Mouse (Mus musculus): ENCODE data around the gene Rgs16. TPM values are rescaled to one million over a fixed set of nuclear protein-coding genes. Genes with fewer than 3 reads are reported as not detected.
"Not testable (repeated sequence)": the region's sequence is repeated elsewhere in the genome, so short reads cannot be mapped to it uniquely, and the experiment has no call there.

Gene Rgs16
- polyA plus RNA-seq, 1 experiment from 2014 or later, result 7.8 TPM

GRCm38 (mm10) chr1:153752521-153752920, 12.4 kb downstream of the Rgs16 start:
- Histone ChIP-seq H3K4me1 (replicated peaks; ENCODE audit: control insufficient read depth, insufficient read depth, low read length) (peaks cover 9% of the 10 kb centered on the region), H3K27me3 (ENCODE audit: control insufficient read depth, insufficient read depth, low read length) (no peaks in the 10 kb centered on the region), H3K9me3 (ENCODE audit: control insufficient read depth, low read length) (no peaks in the 10 kb centered on the region), H3K4me2 (replicated peaks; ENCODE audit: low read depth, low read length) (no peak overlapping the region), H3K9ac (ENCODE audit: low read depth, low read length) (no peak overlapping the region), H3K4me3 (ENCODE audit: low read depth, low read length) (no peak overlapping the region), H3K36me3 (ENCODE audit: control insufficient read depth, insufficient read depth, low read length) (no peaks in the 10 kb centered on the region), H3K27ac (ENCODE audit: low read depth, low read length) (no peak overlapping the region)
- DNase-seq (ENCODE audit: low spot score), result no peak
- no peak for ATAC-seq (ENCODE audit: low FRiP score)
- WGBS, result 94% methylated on average over 6 of the region's 6 CpGs

GRCm38 (mm10) chr1:153753725-153754464, 13.7 kb downstream of the Rgs16 start:
- H3K4me1 ChIP-seq (replicated peaks; ENCODE audit: control insufficient read depth, insufficient read depth, low read length), result peaks cover 3% of the 10 kb centered on the region; the same call in 1 of the 2 replicates
- H3K4me2 ChIP-seq (replicated peaks; ENCODE audit: low read depth, low read length), result no peak overlapping the region
- no peak overlapping the region for H3K27ac ChIP-seq (ENCODE audit: low read depth, low read length)
- 81% methylated on average over 25 of the region's 25 CpGs for WGBS
- no peaks in the 10 kb centered on the region for H3K36me3 ChIP-seq (ENCODE audit: control insufficient read depth, insufficient read depth, low read length)
- no peaks in the 10 kb centered on the region for H3K9me3 ChIP-seq (ENCODE audit: control insufficient read depth, low read length)
- no peak for DNase-seq (ENCODE audit: low spot score)
- no peaks in the 10 kb centered on the region for H3K27me3 ChIP-seq (ENCODE audit: control insufficient read depth, insufficient read depth, low read length)
- no peak overlapping the region for H3K9ac ChIP-seq (ENCODE audit: low read depth, low read length)
- no peak overlapping the region for H3K4me3 ChIP-seq (ENCODE audit: low read depth, low read length)
- ATAC-seq (ENCODE audit: low FRiP score), result no peak

- WGBS, result 91% methylated on average over 11 of the region's 11 CpGs
- no peak overlapping the region for H3K4me2 ChIP-seq (replicated peaks; ENCODE audit: low read depth, low read length)
- H3K4me3 ChIP-seq (ENCODE audit: low read depth, low read length), result no peak overlapping the region
- no peak overlapping the region for H3K27ac ChIP-seq (ENCODE audit: low read depth, low read length)
- DNase-seq (ENCODE audit: low spot score) (no peak), ATAC-seq (ENCODE audit: low FRiP score) (no peak)
- no peaks in the 10 kb centered on the region for H3K27me3 ChIP-seq (ENCODE audit: control insufficient read depth, insufficient read depth, low read length)
- no peaks in the 10 kb centered on the region for H3K4me1 ChIP-seq (replicated peaks; ENCODE audit: control insufficient read depth, insufficient read depth, low read length)
- no peaks in the 10 kb centered on the region for H3K36me3 ChIP-seq (ENCODE audit: control insufficient read depth, insufficient read depth, low read length)
- no peaks in the 10 kb centered on the region for H3K9me3 ChIP-seq (ENCODE audit: control insufficient read depth, low read length)
- no peak overlapping the region for H3K9ac ChIP-seq (ENCODE audit: low read depth, low read length)
These were observed 24.0 kb downstream of the Rgs16 start for GRCm38 (mm10) chr1:153764136-153764535.

GRCm38 (mm10) chr1:153766298-153766697, 26.1 kb downstream of the Rgs16 start:
- no peak overlapping the region for H3K9ac ChIP-seq (ENCODE audit: low read depth, low read length)
- 44% methylated on average over 8 of the region's 8 CpGs for WGBS

GRCm38 (mm10) chr1:153767281-153767680, 27.1 kb downstream of the Rgs16 start:
- H3K36me3 ChIP-seq (ENCODE audit: control insufficient read depth, insufficient read depth, low read length), result no peaks in the 10 kb centered on the region
- H3K27ac ChIP-seq (ENCODE audit: low read depth, low read length), result no peak overlapping the region

More at GRCm38 (mm10) chr1:153766298-153766697, 26.1 kb downstream of the Rgs16 start:
- Histone ChIP-seq H3K9me3 (ENCODE audit: control insufficient read depth, low read length) (no peaks in the 10 kb centered on the region), H3K4me2 (replicated peaks; ENCODE audit: low read depth, low read length) (no peak overlapping the region), H3K27me3 (ENCODE audit: control insufficient read depth, insufficient read depth, low read length) (no peaks in the 10 kb centered on the region), H3K36me3 (ENCODE audit: control insufficient read depth, insufficient read depth, low read length) (no peaks in the 10 kb centered on the region), H3K4me1 (replicated peaks; ENCODE audit: control insufficient read depth, insufficient read depth, low read length) (no peaks in the 10 kb centered on the region), H3K4me3 (ENCODE audit: low read depth, low read length) (no peak overlapping the region), H3K27ac (ENCODE audit: low read depth, low read length) (no peak overlapping the region)
- no peak for ATAC-seq (ENCODE audit: low FRiP score)
- DNase-seq (ENCODE audit: low spot score), result no peak

GRCm38 (mm10) chr1:153768465-153768864, 28.3 kb downstream of the Rgs16 start:
- no peaks in the 10 kb centered on the region for H3K4me1 ChIP-seq (replicated peaks; ENCODE audit: control insufficient read depth, insufficient read depth, low read length)
- no peak overlapping the region for H3K4me3 ChIP-seq (ENCODE audit: low read depth, low read length)
- H3K27ac ChIP-seq (ENCODE audit: low read depth, low read length), result no peak overlapping the region
- DNase-seq (ENCODE audit: low spot score) (no peak), ATAC-seq (ENCODE audit: low FRiP score) (no peak)
- no peak overlapping the region for H3K4me2 ChIP-seq (replicated peaks; ENCODE audit: low read depth, low read length)
- no peaks in the 10 kb centered on the region for H3K36me3 ChIP-seq (ENCODE audit: control insufficient read depth, insufficient read depth, low read length)
- no peaks in the 10 kb centered on the region for H3K27me3 ChIP-seq (ENCODE audit: control insufficient read depth, insufficient read depth, low read length)
- 92% methylated on average over 5 of the region's 5 CpGs for WGBS
- no peaks in the 10 kb centered on the region for H3K9me3 ChIP-seq (ENCODE audit: control insufficient read depth, low read length)
- no peak overlapping the region for H3K9ac ChIP-seq (ENCODE audit: low read depth, low read length)

More at GRCm38 (mm10) chr1:153767281-153767680, 27.1 kb downstream of the Rgs16 start:
- Histone ChIP-seq H3K27me3 (ENCODE audit: control insufficient read depth, insufficient read depth, low read length) (no peaks in the 10 kb centered on the region), H3K4me1 (replicated peaks; ENCODE audit: control insufficient read depth, insufficient read depth, low read length) (no peaks in the 10 kb centered on the region), H3K4me2 (replicated peaks; ENCODE audit: low read depth, low read length) (no peak overlapping the region), H3K4me3 (ENCODE audit: low read depth, low read length) (no peak overlapping the region), H3K9me3 (ENCODE audit: control insufficient read depth, low read length) (no peaks in the 10 kb centered on the region), H3K9ac (ENCODE audit: low read depth, low read length) (no peak overlapping the region)
- WGBS, result 88% methylated on average over 1 of the region's 1 CpGs
- ATAC-seq (ENCODE audit: low FRiP score) (no peak), DNase-seq (ENCODE audit: low spot score) (no peak)

- H3K4me1 ChIP-seq (replicated peaks; ENCODE audit: control insufficient read depth, insufficient read depth, low read length); H3K27ac ChIP-seq (ENCODE audit: low read depth, low read length); H3K9me3 ChIP-seq (ENCODE audit: control insufficient read depth, low read length); H3K27me3 ChIP-seq (ENCODE audit: control insufficient read depth, insufficient read depth, low read length); H3K9ac ChIP-seq (ENCODE audit: low read depth, low read length); H3K4me2 ChIP-seq (replicated peaks; ENCODE audit: low read depth, low read length); H3K36me3 ChIP-seq (ENCODE audit: control insufficient read depth, insufficient read depth, low read length); DNase-seq (ENCODE audit: low spot score); H3K4me3 ChIP-seq (ENCODE audit: low read depth, low read length); ATAC-seq (ENCODE audit: low FRiP score): not testable (repeated sequence)
- WGBS, result 72% methylated on average over 6 of the region's 6 CpGs
These were observed 29.4 kb downstream of the Rgs16 start for GRCm38 (mm10) chr1:153769571-153769970.

GRCm38 (mm10) chr1:153769998-153770775, 30.0 kb downstream of the Rgs16 start:
- 82% methylated on average over 10 of the region's 10 CpGs for WGBS
- no peak overlapping the region for H3K4me3 ChIP-seq (ENCODE audit: low read depth, low read length)
- no peak overlapping the region for H3K4me2 ChIP-seq (replicated peaks; ENCODE audit: low read depth, low read length)
- DNase-seq (ENCODE audit: low spot score) (no peak), ATAC-seq (ENCODE audit: low FRiP score) (no peak)
- no peaks in the 10 kb centered on the region for H3K9me3 ChIP-seq (ENCODE audit: control insufficient read depth, low read length)
- no peak overlapping the region for H3K9ac ChIP-seq (ENCODE audit: low read depth, low read length)
- no peaks in the 10 kb centered on the region for H3K4me1 ChIP-seq (replicated peaks; ENCODE audit: control insufficient read depth, insufficient read depth, low read length)
- H3K27me3 ChIP-seq (ENCODE audit: control insufficient read depth, insufficient read depth, low read length), result no peaks in the 10 kb centered on the region
- H3K27ac ChIP-seq (ENCODE audit: low read depth, low read length), result no peak overlapping the region
- H3K36me3 ChIP-seq (ENCODE audit: control insufficient read depth, insufficient read depth, low read length), result no peaks in the 10 kb centered on the region
